Mouse (Mus musculus): Measurements from ENCODE around the gene Ppox. TPM values are rescaled to one million over a fixed set of nuclear protein-coding genes. Genes with fewer than 3 reads are reported as not detected.

Ppox gene
- total and polyA plus RNA-seq, 3 experiments, result 27.0 to 168 (median 53.0) TPM

- Histone ChIP-seq H3K4me3 (ENCODE audit: low read depth, low read length) (no peak overlapping the region), H3K36me3 (replicated peaks) (peaks cover 79% of the 10 kb centered on the region), H3K9me3 (replicated peaks) (no peaks in the 10 kb centered on the region), H3K27me3 (ENCODE audit: insufficient read depth, low read length) (no peaks in the 10 kb centered on the region), H3K4me1 (ENCODE audit: insufficient read depth, low read depth, low read length) (peaks cover 80% of the 10 kb centered on the region)
- TF ChIP-seq CTCF (IDR thresholded peaks at IDR 0.05; ENCODE audit: low read depth, low read length) (no peak), GATA1 (IDR thresholded peaks at IDR 0.05; ENCODE audit: borderline replicate concordance, low read length) (no peak), POLR2AphosphoS5 (IDR thresholded peaks at IDR 0.05; ENCODE audit: insufficient replicate concordance, low read depth, low read length) (no peak), TAL1 (conservative IDR thresholded peaks at IDR 0.05; ENCODE audit: low read depth, low read length) (no peak), GATA2 (IDR thresholded peaks at IDR 0.05; ENCODE audit: borderline replicate concordance, low read depth, low read length) (no peak)
- DNase-seq (ENCODE audit: low spot score) (no peak), ATAC-seq (ENCODE audit: extremely low read depth, insufficient number of reproducible peaks, low FRiP score, poor library complexity, severe bottlenecking) (no peak)
Observed at GRCm38 (mm10) chr1:171277736-171278135, 3.2 kb downstream of the Ppox start.

- H3K36me3 ChIP-seq (replicated peaks), result peaks cover 83% of the 10 kb centered on the region
Observed at GRCm38 (mm10) chr1:171276110-171276748, 4.8 kb downstream of the Ppox start.

GRCm38 (mm10) chr1:171275144-171275734 lies 5.7 kb downstream of the Ppox start:
- H3K4me3 ChIP-seq (ENCODE audit: low read depth, low read length), result no peak overlapping the region
- TF ChIP-seq GATA1 (IDR thresholded peaks at IDR 0.05; ENCODE audit: borderline replicate concordance, low read length), result no peak
- no peaks in the 10 kb centered on the region for H3K9me3 ChIP-seq (replicated peaks)
- H3K4me1 ChIP-seq (ENCODE audit: insufficient read depth, low read depth, low read length), result peaks cover 89% of the 10 kb centered on the region
- DNase-seq (ENCODE audit: low spot score) (no peak), ATAC-seq (ENCODE audit: extremely low read depth, insufficient number of reproducible peaks, low FRiP score, poor library complexity, severe bottlenecking) (no peak)
- no peaks in the 10 kb centered on the region for H3K27me3 ChIP-seq (ENCODE audit: insufficient read depth, low read length)
- peaks cover 83% of the 10 kb centered on the region for H3K36me3 ChIP-seq (replicated peaks)

More at GRCm38 (mm10) chr1:171276110-171276748, 4.8 kb downstream of the Ppox start:
- peak; percentile 26 for DNase-seq (ENCODE audit: low spot score)
- Histone ChIP-seq H3K9me3 (replicated peaks) (no peaks in the 10 kb centered on the region), H3K27me3 (ENCODE audit: insufficient read depth, low read length) (no peaks in the 10 kb centered on the region), H3K4me3 (ENCODE audit: low read depth, low read length) (peak overlapping the region; percentile 43; the same call in 1 of the 2 replicates), H3K4me1 (ENCODE audit: insufficient read depth, low read depth, low read length) (peaks cover 85% of the 10 kb centered on the region)
- TF ChIP-seq TAL1 (conservative IDR thresholded peaks at IDR 0.05; ENCODE audit: low read depth, low read length), result no peak
- TF ChIP-seq POLR2AphosphoS5 (IDR thresholded peaks at IDR 0.05; ENCODE audit: insufficient replicate concordance, low read depth, low read length), result no peak
- TF ChIP-seq GATA2 (IDR thresholded peaks at IDR 0.05; ENCODE audit: borderline replicate concordance, low read depth, low read length), result no peak
- TF ChIP-seq GATA1 (IDR thresholded peaks at IDR 0.05; ENCODE audit: borderline replicate concordance, low read length), result no peak
- TF ChIP-seq CTCF (IDR thresholded peaks at IDR 0.05; ENCODE audit: low read depth, low read length), result no peak
- ATAC-seq (ENCODE audit: extremely low read depth, insufficient number of reproducible peaks, low FRiP score, poor library complexity, severe bottlenecking), result no peak

- no peaks in the 10 kb centered on the region for H3K9me3 ChIP-seq (replicated peaks)
- no peak for DNase-seq (ENCODE audit: low spot score)
- H3K27me3 ChIP-seq (ENCODE audit: insufficient read depth, low read length), result no peaks in the 10 kb centered on the region
Observed at GRCm38 (mm10) chr1:171274171-171274570, 6.8 kb downstream of the Ppox start.

GRCm38 (mm10) chr1:171272086-171272485 lies 8.9 kb downstream of the Ppox start:
- Histone ChIP-seq H3K27me3 (ENCODE audit: insufficient read depth, low read length) (no peaks in the 10 kb centered on the region), H3K9me3 (replicated peaks) (no peaks in the 10 kb centered on the region), H3K36me3 (replicated peaks) (peaks cover 56% of the 10 kb centered on the region), H3K4me1 (ENCODE audit: insufficient read depth, low read depth, low read length) (peaks cover 73% of the 10 kb centered on the region), H3K4me3 (ENCODE audit: low read depth, low read length) (peak overlapping the region; percentile 42; the same call in 1 of the 2 replicates)
- TF ChIP-seq TAL1 (conservative IDR thresholded peaks at IDR 0.05; ENCODE audit: low read depth, low read length), result no peak
- no peak for TF ChIP-seq POLR2AphosphoS5 (IDR thresholded peaks at IDR 0.05; ENCODE audit: insufficient replicate concordance, low read depth, low read length)
- no peak for TF ChIP-seq GATA1 (IDR thresholded peaks at IDR 0.05; ENCODE audit: borderline replicate concordance, low read length)
- TF ChIP-seq GATA2 (IDR thresholded peaks at IDR 0.05; ENCODE audit: borderline replicate concordance, low read depth, low read length), result no peak
- no peak for TF ChIP-seq CTCF (IDR thresholded peaks at IDR 0.05; ENCODE audit: low read depth, low read length)
- DNase-seq (ENCODE audit: low spot score) (no peak), ATAC-seq (ENCODE audit: extremely low read depth, insufficient number of reproducible peaks, low FRiP score, poor library complexity, severe bottlenecking) (no peak)

More at GRCm38 (mm10) chr1:171274171-171274570, 6.8 kb downstream of the Ppox start:
- Histone ChIP-seq H3K4me3 (ENCODE audit: low read depth, low read length) (no peak overlapping the region), H3K36me3 (replicated peaks) (peaks cover 77% of the 10 kb centered on the region), H3K4me1 (ENCODE audit: insufficient read depth, low read depth, low read length) (peaks cover 87% of the 10 kb centered on the region)
- ATAC-seq (ENCODE audit: extremely low read depth, insufficient number of reproducible peaks, low FRiP score, poor library complexity, severe bottlenecking), result no peak
- TF ChIP-seq GATA1 (IDR thresholded peaks at IDR 0.05; ENCODE audit: borderline replicate concordance, low read length) (no peak), TAL1 (conservative IDR thresholded peaks at IDR 0.05; ENCODE audit: low read depth, low read length) (no peak), POLR2AphosphoS5 (IDR thresholded peaks at IDR 0.05; ENCODE audit: insufficient replicate concordance, low read depth, low read length) (no peak), CTCF (IDR thresholded peaks at IDR 0.05; ENCODE audit: low read depth, low read length) (no peak), GATA2 (IDR thresholded peaks at IDR 0.05; ENCODE audit: borderline replicate concordance, low read depth, low read length) (no peak)

- no peak for TF ChIP-seq POLR2AphosphoS5 (IDR thresholded peaks at IDR 0.05; ENCODE audit: insufficient replicate concordance, low read depth, low read length)
- TF ChIP-seq CTCF (IDR thresholded peaks at IDR 0.05; ENCODE audit: low read depth, low read length), result no peak
- TF ChIP-seq GATA2 (IDR thresholded peaks at IDR 0.05; ENCODE audit: borderline replicate concordance, low read depth, low read length), result no peak
- TF ChIP-seq TAL1 (conservative IDR thresholded peaks at IDR 0.05; ENCODE audit: low read depth, low read length), result no peak
- TF ChIP-seq GATA1 (IDR thresholded peaks at IDR 0.05; ENCODE audit: borderline replicate concordance, low read length), result no peak
- peaks cover 69% of the 10 kb centered on the region for H3K4me1 ChIP-seq (ENCODE audit: insufficient read depth, low read depth, low read length)
- H3K9me3 ChIP-seq (replicated peaks), result no peaks in the 10 kb centered on the region
- DNase-seq (ENCODE audit: low spot score) (no peak), ATAC-seq (ENCODE audit: extremely low read depth, insufficient number of reproducible peaks, low FRiP score, poor library complexity, severe bottlenecking) (no peak)
- peak overlapping the region; percentile 42; the same call in 1 of the 2 replicates for H3K4me3 ChIP-seq (ENCODE audit: low read depth, low read length)
- no peaks in the 10 kb centered on the region for H3K27me3 ChIP-seq (ENCODE audit: insufficient read depth, low read length)
- peaks cover 52% of the 10 kb centered on the region for H3K36me3 ChIP-seq (replicated peaks)
Observed at GRCm38 (mm10) chr1:171271622-171272021, 9.4 kb downstream of the Ppox start.

All from G1E (cell line).